Mouse (Mus musculus) thymus, postnatal 36 days (tissue): Measurements from ENCODE around the gene Vmn1r193.
"Not testable (repeated sequence)": the region's sequence is repeated elsewhere in the genome, so short reads cannot be mapped to it uniquely, and the experiment has no call there.

Experiments used
- DNase-seq, 2 experiments: peaks; one replicate each; pipeline ENCODE4 v3.0.0; 2022; ENCODE audit warnings: mixed read lengths in 2 of 2

Gene Vmn1r193

DNA sequence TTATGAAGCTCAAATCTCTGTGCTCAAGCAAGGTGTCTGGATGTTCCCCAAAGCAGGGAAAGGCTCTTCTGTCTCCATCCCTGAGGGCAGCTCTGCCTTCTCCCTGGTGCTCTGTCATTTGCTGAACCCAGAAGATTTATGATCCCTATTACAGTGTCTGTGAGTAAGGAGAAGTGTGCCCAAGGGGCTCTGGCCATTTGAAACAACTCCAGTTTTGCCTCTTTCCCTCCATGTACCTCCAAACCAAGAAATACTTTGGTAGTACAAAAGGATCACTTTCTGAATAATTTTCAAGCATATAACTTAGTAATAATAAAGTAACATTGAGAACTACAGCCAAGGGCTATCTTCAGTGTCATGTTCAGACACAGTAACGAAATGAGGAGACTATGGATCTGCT lies at the start of gene Vmn1r193:
Gene Vmn1r193, minus strand, starts transcription at position 101 of the 400 bp plus-strand sequence.
- not testable (repeated sequence) for DNase-seq

- no peak for DNase-seq
Observed at GRCm38 (mm10) chr13:22271721-22272120, 48.8 kb upstream of the Vmn1r193 start.

DNA sequence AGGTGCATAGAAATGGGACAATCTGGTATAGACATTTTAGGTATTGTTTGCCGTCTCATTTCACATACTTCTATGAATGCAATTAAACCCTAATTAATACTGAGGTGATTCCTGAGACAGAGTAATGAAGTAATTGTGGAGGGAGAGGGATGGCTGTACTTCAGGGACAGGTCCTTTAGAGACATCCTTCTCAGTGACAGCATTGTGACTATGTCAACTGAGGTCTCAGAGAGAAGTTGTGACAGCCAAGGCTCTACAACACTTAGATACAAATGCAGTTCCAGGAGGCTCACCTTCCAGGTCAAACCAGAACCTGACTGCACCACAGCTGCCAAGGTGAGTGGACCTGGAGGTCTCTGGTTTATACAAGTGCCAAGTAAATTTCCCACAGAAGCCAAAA lies 47.3 kb upstream of the Vmn1r193 start, which contains the start of gene Vmn1r195:
Gene Vmn1r195, plus strand, starts transcription at position 301 of the 400 bp plus-strand sequence.
- not testable (repeated sequence) for DNase-seq

DNA sequence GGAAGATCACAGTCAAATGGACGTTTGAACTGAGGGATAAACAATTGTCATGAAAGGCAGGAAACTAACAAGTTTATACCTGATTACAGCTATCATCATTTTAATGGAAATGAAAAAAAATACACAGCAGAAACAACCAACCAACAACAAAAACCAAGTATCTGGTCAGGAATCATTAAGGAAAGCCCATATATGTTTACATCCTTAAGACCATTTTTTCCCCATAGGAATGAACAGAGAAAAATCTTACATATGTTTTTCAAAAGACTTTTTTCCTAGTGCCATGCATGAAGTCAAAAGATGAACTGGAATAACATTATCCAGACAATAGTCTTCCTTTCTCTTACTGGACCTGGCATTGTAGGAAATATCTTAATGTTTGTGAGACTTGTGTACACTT lies 21.0 kb upstream of the Vmn1r193 start, which contains the start of gene Vmn1r194:
Gene Vmn1r194, plus strand, starts transcription at position 301 of the 400 bp plus-strand sequence.
- DNase-seq, result no peak

DNA sequence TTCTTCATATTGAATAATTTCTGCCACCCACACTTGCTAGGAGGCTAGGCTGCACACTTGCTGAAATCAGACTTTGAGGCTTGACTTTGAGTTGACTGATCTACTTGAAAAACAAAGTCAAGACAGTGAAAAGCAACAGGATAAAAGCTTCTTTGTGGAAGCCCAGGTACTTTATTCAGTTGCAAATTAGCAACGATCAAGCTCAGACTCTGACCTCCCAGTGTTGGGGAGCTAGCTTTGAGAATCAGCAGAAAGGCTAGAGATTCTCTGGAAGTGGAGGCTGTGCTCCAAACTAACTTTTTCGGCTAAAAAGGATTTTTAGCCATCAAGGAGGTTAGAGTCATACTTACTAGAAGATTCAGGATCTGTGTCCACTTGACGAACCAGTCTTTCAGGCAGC lies 30.2 kb downstream of the Vmn1r193 start:
- DNase-seq, result not testable (repeated sequence)

DNA sequence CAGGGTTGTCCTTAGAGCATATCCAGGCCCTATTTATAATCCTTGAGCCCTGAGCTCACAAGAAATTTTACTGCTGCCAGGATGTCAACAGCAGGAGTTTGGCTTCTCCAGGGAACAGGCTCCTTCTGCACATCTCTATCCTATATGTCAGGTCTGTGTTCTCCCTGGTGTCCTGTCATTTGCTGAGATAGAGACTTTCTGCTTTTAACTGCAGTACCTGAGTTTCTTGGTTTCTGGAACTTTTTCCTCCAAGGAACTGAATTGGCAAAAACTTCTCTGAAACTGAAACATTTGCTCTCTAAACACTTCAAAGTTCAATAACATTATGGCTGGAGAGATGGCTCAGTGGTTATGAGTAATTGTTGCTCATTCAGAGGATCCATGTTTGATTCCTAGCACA lies 31.9 kb downstream of the Vmn1r193 start, which contains the start of gene Vmn1r192:
Gene Vmn1r192, minus strand, starts transcription at position 101 of the 400 bp plus-strand sequence.
- no peak for DNase-seq

DNA sequence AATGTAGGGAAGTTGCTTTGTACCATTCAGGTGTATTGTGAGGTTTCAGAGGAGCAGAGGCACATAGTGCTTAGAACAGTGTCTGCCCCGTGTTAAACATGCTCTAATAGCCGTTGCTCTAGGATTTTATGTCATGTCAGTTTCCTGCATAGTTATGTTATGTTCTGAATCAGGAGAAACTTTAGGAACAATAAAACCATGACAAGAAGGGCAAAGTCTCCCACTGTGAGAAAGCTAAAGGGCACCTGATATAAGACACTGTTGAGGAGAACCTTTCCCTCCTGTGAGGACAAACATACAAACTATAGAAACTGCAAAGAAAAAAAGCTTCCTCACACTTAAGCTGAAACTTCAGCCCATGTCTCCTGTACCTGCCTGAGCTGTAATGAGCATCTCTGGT lies 32.6 kb downstream of the Vmn1r193 start:
- no peak for DNase-seq

- DNase-seq, result no peak
Observed at GRCm38 (mm10) chr13:22189313-22189712, 33.6 kb downstream of the Vmn1r193 start.

DNA sequence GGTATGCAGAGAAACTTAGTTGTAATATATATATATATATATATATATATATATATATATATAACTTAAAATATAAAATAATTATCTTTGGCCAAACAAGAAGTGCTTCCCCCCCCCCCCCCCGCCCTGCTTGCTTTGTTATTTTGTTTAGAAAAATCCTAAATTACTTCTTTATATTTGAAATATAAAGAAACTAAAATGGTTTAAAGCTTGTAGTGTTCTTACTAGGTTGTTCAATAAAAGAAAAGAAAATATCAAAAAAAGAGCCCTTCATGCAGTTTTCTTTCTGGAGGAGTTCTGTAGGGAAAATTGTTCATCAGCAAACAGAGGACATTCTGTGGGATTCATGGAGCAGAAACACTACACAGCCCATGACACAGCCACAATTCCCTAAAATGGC lies 39.1 kb downstream of the Vmn1r193 start, which contains the start of gene Vmn1r191:
Gene Vmn1r191, minus strand, starts transcription at position 101 of the 400 bp plus-strand sequence.
- DNase-seq, result no peak

GRCm38 (mm10) chr13:22168416-22168815 lies 54.5 kb downstream of the Vmn1r193 start:
- no peak for DNase-seq
